Mouse (Mus musculus): ENCODE results near the gene Nxph1.

The Nxph1 gene

DNA sequence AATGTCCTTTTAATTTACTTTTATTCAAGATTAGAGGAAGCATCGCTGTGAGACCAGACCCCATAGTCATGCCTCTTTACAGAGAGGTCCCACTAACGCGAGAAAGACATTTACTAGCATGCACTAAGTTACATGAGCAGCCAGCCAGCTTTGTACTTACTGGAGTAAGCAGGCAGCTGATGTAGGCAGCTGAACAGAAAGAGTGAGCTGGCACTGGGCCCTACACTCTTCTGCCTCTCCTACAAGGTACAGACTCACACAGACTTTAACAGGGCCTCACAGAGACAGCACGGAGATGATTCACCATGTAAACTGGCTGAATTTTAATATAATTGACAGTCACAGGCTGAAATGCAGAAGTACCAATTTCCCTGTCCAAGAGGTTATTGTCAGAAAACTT, 11.6 kb downstream of the Nxph1 start:
- no peak for DNase-seq (ENCODE audit: low spot score)

- no peak for DNase-seq (ENCODE audit: low spot score)
These were observed 22.3 kb downstream of the Nxph1 start for GRCm38 (mm10) chr6:8970576-8970975.

DNA sequence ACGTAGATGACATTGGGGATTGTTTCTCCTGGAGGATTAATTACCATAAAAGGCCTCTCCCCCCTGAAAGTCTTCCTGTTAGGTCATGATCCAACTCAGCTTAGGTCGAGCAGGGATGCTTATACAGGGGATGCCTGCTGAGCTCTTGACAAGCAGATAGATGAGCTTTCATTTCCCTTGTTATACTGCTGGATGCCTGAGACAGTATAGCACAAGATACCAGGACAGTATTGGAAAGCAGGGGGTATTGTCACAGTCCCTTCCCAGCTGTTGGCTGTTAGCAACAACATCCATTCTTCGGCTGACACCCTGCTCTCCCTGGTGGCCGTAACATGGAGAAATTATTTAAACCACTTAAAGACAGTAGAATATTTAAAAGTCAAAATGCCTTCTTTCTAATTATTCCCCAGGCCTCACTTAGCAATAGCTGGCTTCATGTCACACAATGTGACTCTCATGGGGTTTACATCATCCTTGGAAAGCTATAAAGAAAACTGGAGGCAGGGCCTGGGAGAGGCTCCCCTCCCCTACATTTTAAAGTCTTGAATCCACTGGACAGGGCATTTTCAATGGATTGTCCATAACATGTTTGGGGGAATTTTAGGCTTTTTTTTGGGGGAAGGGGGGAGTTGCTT, 31.1 kb downstream of the Nxph1 start:
- no peak for DNase-seq (ENCODE audit: low spot score)

- DNase-seq (ENCODE audit: low spot score) = peak; percentile 14
These were observed 48.2 kb downstream of the Nxph1 start for GRCm38 (mm10) chr6:8996301-8996943.

GRCm38 (mm10) chr6:8997326-8997725, 49.1 kb downstream of the Nxph1 start:
- no peak for DNase-seq (ENCODE audit: low spot score)

- DNase-seq (ENCODE audit: low spot score) = no peak
These were observed 54.5 kb downstream of the Nxph1 start for GRCm38 (mm10) chr6:9002686-9003085.

- no peak for DNase-seq (ENCODE audit: low spot score)
These were observed 78.4 kb downstream of the Nxph1 start for GRCm38 (mm10) chr6:9026631-9027030.

- no peak for DNase-seq (ENCODE audit: low spot score)
These were observed 78.9 kb downstream of the Nxph1 start for GRCm38 (mm10) chr6:9027146-9027545.

DNA sequence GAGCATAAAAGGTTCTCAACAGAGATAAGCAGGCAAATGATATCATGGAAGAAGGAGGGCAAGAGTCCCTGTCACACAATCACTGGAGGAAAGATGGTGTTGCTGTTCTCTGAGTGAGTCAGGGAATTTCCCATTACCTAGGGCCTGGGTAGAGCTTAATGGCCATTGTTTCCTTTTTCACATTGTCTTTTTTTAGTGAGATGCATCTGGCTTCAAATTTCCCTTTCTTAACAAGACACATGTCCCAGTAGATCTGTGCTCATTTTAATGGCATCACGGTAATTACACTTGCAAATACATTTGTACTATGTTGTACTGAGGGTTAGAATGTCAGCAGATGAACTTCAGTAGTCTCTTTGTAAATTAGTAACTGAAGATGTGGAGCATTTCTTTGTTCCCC, 80.3 kb downstream of the Nxph1 start:
- no peak for DNase-seq (ENCODE audit: low spot score)

DNA sequence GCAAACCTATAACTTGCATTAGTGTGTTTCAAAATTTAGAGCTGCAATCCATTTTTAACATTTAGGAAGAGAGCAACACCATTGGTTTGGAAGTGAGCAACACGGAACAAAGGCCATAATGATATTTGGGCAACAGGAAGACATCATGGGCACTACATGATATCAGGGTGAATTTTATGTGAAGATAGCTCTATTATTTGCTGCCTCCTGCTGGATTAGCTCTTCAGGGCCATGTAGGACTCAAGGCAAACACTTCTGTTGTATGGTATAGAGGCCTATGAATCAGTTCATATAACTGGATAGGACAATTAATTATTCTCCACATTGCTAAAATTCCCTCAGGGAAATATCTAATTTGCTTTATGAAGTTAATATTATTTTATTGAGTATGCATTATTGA, 91.1 kb downstream of the Nxph1 start:
- no peak for DNase-seq (ENCODE audit: low spot score)

DNA sequence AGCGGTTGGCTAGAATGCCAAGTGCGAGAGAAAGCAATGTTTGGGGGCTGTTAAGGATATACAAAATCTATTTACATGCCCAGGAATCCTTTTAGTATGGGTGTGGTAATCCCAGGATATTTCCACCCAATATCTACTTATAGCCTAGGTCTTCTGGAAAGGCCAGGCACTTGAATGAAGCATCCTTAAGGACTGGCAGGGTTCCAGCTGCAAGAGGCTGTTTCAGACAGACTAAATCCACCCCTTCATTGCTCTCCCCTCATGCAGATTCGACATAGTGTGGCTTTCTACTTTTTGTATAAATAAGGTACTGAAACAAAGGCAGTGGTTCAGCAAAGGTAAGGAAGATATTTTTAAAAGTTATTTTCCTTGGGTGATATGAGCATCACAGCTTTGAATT, 92.8 kb downstream of the Nxph1 start:
- DNase-seq (ENCODE audit: low spot score) = no peak

DNA sequence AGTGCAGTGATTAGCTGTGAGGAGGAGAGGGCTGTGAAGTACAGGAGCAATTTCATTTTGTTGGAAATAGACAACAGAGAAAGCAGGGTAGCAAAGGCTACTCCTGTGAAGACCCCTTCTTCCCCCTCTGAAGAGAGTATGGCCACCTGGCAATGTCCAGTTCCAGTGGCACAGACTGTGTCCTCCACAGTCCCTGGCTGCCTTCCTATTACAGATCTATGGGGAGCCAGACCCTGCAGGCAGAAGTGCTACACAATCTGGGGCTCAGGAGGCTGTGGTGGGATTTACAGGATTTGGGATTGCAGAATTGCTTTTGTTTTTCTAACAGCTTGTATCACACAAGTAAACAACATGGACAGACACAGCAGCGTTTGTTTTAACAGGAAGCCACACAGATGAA, 94.2 kb downstream of the Nxph1 start:
- DNase-seq (ENCODE audit: low spot score) = no peak

DNA sequence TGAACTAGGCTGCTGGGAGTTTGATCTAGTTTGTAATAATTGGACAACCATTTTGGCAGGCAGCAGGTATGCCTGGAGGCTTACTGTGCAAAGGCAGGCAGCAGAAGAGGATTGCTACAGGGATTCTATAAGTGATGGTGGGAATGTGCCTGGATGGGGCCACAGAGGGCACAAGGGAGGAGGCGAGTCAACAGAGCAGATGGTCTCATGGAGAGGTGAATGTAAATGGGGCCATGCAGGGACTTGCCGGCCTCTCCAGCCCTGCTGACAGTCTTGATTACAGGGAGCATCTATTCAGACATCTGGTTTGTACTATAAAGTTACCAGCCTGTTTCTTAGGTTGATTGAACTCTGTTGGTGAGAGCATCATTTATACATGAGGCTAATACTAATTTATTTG, 98.6 kb downstream of the Nxph1 start:
- no peak for DNase-seq (ENCODE audit: low spot score)

DNA sequence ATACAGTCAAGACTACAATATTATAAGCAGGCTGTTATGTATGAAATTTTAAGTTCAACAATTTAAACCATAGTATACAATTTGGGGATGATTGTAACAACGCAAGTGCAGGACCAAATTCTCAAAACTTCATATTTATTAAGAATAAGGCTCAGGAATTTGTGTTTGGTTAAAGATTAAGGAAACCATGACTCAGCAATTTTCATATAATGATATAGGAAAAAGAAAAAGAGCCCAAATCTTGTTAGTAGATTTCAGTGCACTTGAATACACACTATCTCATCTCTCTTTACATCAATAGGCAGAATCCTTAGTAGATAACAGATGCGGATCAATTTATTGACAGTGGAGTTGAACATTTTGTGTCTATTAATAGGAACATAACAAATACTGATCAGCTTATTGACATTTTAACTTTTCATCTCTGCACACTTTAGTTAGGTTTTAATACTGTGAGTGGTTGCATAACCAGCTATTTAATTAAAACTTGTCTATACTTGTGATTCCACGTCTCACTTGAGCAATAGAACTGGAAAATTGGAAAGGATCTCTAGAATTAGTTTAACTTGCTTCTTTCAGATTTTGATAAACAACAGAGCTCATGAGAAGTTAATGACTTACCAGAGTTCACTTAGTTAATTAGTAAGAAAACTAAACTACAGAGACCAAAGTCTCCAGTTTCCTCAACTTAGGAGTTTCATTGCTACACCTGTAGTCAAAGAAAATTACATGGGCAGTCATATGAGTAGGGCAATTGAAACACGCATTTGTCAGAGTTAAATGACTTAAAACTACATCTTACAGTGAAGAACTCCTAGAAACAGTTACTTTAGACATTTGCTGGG, 113.3 kb downstream of the Nxph1 start:
- no peak for DNase-seq (ENCODE audit: low spot score)

- no peak for DNase-seq (ENCODE audit: low spot score)
These were observed 118.2 kb downstream of the Nxph1 start for GRCm38 (mm10) chr6:9066435-9066834.

DNA sequence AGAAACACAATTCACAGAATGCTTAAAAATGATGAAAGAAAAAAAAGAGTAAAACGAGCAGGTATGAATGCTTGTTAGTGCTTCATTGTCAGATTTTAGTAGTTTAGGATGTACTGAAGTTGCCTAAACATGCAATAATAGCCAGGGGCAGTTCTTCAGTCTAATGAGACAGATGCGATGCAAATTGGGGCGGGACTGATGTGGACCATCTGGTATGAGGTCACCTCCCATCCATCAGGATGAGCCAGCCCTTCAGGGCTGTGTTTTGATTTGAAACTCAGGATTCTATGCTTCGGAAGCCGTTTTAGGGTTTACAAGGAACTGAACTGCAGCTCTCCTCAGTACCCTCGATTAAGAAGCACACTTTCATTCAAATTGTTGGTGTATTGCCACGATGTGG, 121.7 kb downstream of the Nxph1 start:
- no peak for DNase-seq (ENCODE audit: low spot score)

DNA sequence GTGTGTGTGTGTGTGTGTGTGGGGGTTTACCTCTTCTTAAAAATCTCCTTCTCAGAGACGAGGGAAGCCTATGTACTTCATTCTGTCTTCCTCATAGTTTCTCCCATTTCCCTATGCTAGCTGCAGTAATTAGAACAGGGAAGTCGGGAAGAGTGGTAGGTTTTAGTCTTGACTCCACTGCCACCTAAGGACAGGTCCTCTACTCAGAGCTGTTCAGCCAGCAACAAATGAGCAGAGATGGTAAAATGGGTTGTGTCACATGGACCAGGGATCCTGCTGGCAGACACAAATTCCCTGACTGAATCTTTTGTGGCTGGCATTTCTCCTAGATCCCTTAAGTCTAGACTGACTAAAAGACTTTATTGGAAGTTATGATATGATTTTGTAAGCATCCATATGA, 128.2 kb downstream of the Nxph1 start:
- no peak for DNase-seq (ENCODE audit: low spot score)

DNA sequence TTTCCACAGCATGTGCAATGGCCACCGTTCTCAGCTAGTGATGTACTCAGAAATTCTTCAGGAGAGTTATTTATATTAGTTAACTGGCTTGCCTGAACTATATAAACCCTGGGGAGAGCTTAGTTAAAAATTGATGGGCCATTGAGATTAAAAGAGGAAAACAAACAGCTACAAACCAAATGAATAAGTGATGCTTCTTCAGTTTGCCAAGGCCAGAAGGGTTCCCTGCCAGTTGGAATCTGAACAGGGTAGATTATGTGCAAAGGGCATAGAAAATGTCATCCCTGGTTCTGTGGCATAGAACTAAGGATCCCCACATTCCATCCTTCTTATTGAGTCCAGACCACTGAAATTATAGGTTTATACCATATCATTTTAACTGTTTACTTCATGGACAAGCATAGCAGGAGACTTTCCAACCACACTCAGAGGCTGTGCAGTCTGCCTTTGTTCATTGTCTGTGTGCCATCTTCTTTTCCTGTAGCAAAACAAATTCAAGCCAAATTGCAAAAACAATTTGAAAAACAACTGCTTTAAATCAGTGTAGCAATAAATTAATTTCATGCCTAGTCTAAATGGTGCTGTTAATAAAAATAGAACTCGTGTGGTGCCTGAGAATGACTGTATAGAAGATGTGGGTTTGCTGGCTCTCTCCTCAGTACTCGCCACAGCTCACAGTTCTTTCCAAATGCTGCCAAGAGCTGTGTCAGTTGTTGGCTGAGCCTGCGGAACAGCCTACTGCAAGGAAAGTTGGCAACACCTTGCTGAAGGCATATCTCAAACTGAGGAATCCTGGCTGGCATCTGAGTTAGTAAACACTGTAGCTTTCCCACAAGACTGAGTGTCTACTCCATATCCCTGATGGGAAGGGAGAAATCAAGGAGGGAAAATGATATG, 129.8 kb downstream of the Nxph1 start:
- no peak for DNase-seq (ENCODE audit: low spot score)

DNA sequence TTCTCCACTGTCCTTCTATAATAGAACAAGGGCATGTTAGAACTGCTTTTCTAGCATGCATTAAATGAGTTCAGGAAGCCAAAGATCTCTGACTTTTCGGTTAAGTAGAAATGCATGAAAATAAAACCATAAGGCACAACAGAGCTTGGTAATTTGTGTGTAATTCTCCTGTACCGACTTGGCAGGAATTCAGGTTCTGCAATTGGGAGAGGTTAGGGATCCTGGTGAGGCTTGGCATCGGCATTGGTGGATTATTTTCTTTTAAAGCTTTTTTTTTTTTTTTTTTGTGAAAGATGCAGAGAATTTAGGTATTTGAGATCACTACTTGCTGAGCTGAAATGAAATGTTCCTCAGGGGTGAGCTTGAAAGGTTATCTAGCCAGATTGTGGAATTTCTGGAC, 135.6 kb downstream of the Nxph1 start:
- no peak for DNase-seq (ENCODE audit: low spot score)

DNA sequence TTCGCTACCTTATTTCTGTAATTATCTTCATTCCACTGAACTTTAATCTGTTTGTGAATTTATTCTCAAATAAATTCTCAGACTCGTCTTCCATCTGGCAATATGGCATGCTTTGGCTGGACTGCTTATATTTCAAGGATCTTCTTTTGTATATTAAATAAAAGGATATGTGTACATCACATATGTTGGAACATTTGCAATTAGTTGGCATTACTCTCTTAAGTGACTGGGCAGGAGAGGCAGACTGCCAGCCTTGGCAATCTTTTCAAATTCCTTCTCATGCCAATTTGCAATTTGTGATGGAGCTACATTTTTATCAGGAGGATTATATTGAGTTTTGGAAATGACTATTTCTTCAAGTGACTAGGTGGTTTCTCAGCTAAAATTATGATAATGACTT, 149.1 kb downstream of the Nxph1 start:
- no peak for DNase-seq (ENCODE audit: low spot score)

- DNase-seq (ENCODE audit: low spot score) = no peak
These were observed 159.1 kb downstream of the Nxph1 start for GRCm38 (mm10) chr6:9107366-9107765.

- no peak for DNase-seq (ENCODE audit: low spot score)
These were observed 170.9 kb downstream of the Nxph1 start for GRCm38 (mm10) chr6:9119136-9119535.
